Mouse (Mus musculus) cerebellum, postnatal 25 days (tissue): ENCODE data around the gene Tmem255b.

Source experiments
- DNase-seq, 2 experiments: peaks; one replicate each; pipeline ENCODE4 v3.0.0; 2021; ENCODE audit warnings: mixed read lengths in 2 of 2

The Tmem255b gene

GRCm38 (mm10) chr8:13434889-13435288 lies at the start of gene Tmem255b:
Tmem255b (plus strand) TSS chr8:13435189.
- no peak for DNase-seq

GRCm38 (mm10) chr8:13386366-13386765 lies 48.6 kb upstream of the Tmem255b start:
- DNase-seq = no peak

GRCm38 (mm10) chr8:13387728-13388127 lies 47.3 kb upstream of the Tmem255b start:
- DNase-seq = no peak

- no peak for DNase-seq
Observed at GRCm38 (mm10) chr8:13388744-13389143, 46.2 kb upstream of the Tmem255b start.

GRCm38 (mm10) chr8:13393869-13394268 lies 41.1 kb upstream of the Tmem255b start:
- no peak for DNase-seq

GRCm38 (mm10) chr8:13396725-13397124 lies 38.3 kb upstream of the Tmem255b start, which contains the start of gene Atp4b:
Atp4b (minus strand) TSS chr8:13396825.
- no peak for DNase-seq

- no peak for DNase-seq
Observed at GRCm38 (mm10) chr8:13403517-13403916, 31.5 kb upstream of the Tmem255b start.

GRCm38 (mm10) chr8:13404666-13405131 lies 30.3 kb upstream of the Tmem255b start, which contains the start of gene Grk1:
Grk1 (plus strand) TSS chr8:13405081.
- no peak for DNase-seq

- DNase-seq = no peak
Observed at GRCm38 (mm10) chr8:13406011-13406410, 29.0 kb upstream of the Tmem255b start.

- peak; percentile 74 to 83 for DNase-seq
Observed at GRCm38 (mm10) chr8:13411597-13411996, 23.4 kb upstream of the Tmem255b start.

GRCm38 (mm10) chr8:13412891-13413558 lies 22.0 kb upstream of the Tmem255b start:
- DNase-seq = peak; percentile 75 to 83

- DNase-seq = peak in 1 of 2 experiments; percentile 15
Observed at GRCm38 (mm10) chr8:13413823-13414390, 21.1 kb upstream of the Tmem255b start.

GRCm38 (mm10) chr8:13415879-13416278 lies 19.1 kb upstream of the Tmem255b start:
- no peak for DNase-seq

- DNase-seq = no peak
Observed at GRCm38 (mm10) chr8:13419111-13419639, 15.8 kb upstream of the Tmem255b start.

- DNase-seq = peak in 1 of 2 experiments; percentile 25
Observed at GRCm38 (mm10) chr8:13420970-13421369, 14.0 kb upstream of the Tmem255b start.

GRCm38 (mm10) chr8:13427351-13427750 lies 7.6 kb upstream of the Tmem255b start:
- no peak for DNase-seq

- no peak for DNase-seq
Observed at GRCm38 (mm10) chr8:13428156-13428555, 6.8 kb upstream of the Tmem255b start.

GRCm38 (mm10) chr8:13430412-13430811 lies 4.6 kb upstream of the Tmem255b start:
- no peak for DNase-seq

- DNase-seq = no peak
Observed at GRCm38 (mm10) chr8:13430866-13431265, 4.1 kb upstream of the Tmem255b start.

GRCm38 (mm10) chr8:13433130-13433529 lies 1.9 kb upstream of the Tmem255b start:
- DNase-seq = no peak

GRCm38 (mm10) chr8:13436052-13436451 lies 1.1 kb downstream of the Tmem255b start:
- DNase-seq = no peak

- no peak for DNase-seq
Observed at GRCm38 (mm10) chr8:13437531-13437930, 2.5 kb downstream of the Tmem255b start.

- DNase-seq = no peak
Observed at GRCm38 (mm10) chr8:13442152-13442551, 7.2 kb downstream of the Tmem255b start.

- no peak for DNase-seq
Observed at GRCm38 (mm10) chr8:13446456-13446855, 11.5 kb downstream of the Tmem255b start.
